ENCODE assay signal across 9 mouse cellular contexts in the genomic region with DNA sequence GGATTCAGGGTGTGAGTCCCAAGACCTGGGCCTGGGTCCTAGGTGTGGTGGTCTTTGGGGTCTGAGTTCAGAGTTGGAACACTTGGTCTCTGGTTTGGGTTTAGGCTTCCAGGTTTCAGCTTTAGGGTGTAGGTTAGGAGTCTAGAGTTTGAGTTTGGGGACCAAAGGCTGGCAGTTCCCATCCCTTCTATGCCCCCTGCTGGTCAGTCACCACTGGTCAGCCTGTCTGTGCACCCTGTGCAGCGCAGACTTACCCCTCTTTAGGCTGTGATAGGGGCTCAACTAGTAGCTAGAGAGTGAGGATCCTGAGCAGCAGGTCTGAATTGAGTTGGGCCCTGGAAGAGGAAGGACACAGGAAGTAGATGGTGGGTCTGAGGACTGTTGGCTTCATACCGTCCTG. TPM values are rescaled to one million over a fixed set of nuclear protein-coding genes. Genes with fewer than 3 reads are reported as not detected.
DNase-seq lines count a peak whose midpoint lies in the region; ATAC-seq and TF ChIP-seq lines count a peak whose summit lies in the region.
"Had no signal": no experiment of that assay in that cellular context is flagged by ENCODE, and none has a peak within 500 bp of the region (broad histone marks: within the 10 kb centered on the region; RNA-seq: fewer than 3 reads in every experiment).

No protein-coding gene starts in this region.

- H3K27me3 ChIP-seq in lung, postnatal 0 days (replicated peaks; ENCODE audit: insufficient read depth, low read length): no peaks in the 10 kb centered on the region; the same call in 1 of the 2 replicates

- H3K4me3 ChIP-seq in lung, postnatal 0 days (ENCODE audit: low read depth, low read length): no peak overlapping the region

- H3K4me2 ChIP-seq in lung, postnatal 0 days (replicated peaks; ENCODE audit: low read depth, low read length): no peak overlapping the region

- 44% methylated on average over 2 of the region's 2 CpGs for WGBS in lung, postnatal 0 days

- ATAC-seq in lung, postnatal 0 days: peak; percentile 54; the same call in 1 of the 2 replicates

- TF ChIP-seq CTCF in lung, postnatal 0 days (IDR thresholded peaks at IDR 0.05): peak; percentile 84

- H3K4me1 ChIP-seq in lung, postnatal 0 days (ENCODE audit: insufficient read depth, low read depth, low read length): no peaks in the 10 kb centered on the region

- H3K9ac ChIP-seq in lung, postnatal 0 days (replicated peaks; ENCODE audit: low read depth): no peak overlapping the region

- TF ChIP-seq EP300 in lung, postnatal 0 days (IDR thresholded peaks at IDR 0.05): no peak

- H3K36me3 ChIP-seq in lung, postnatal 0 days (ENCODE audit: insufficient read depth, low read length): no peaks in the 10 kb centered on the region

- H3K27ac ChIP-seq in lung, postnatal 0 days (ENCODE audit: low read length): no peak overlapping the region
- H3K27ac ChIP-seq: macrophage had no signal

- H3K9me3 ChIP-seq in lung, postnatal 0 days (ENCODE audit: low read length): no peaks in the 10 kb centered on the region

- peak; percentile 49 to 84 for DNase-seq in adrenal gland, adult (ENCODE audit: inconsistent age in 2 of 2, low spot score in 1 of 2)
- no peak for DNase-seq in adrenal gland, adult 8-10 months
- peak; percentile 27 for DNase-seq in right cerebral cortex, adult 18-20 months
- DNase-seq in right cerebral cortex, postnatal 25 days: no peak
- DNase-seq in gastrocnemius, postnatal 10 days: peak; percentile 60
- DNase-seq in kidney, postnatal 25 days: peak; percentile 83 to 88
- peak; percentile 55 for DNase-seq in lung, postnatal 0 days (ENCODE audit: low spot score)
- DNase-seq in testis, postnatal 10 days (ENCODE audit: low spot score): peak; percentile 74

RNA-seq across cellular contexts. Expression of gene Pth1r, which starts 12.3 kb away (rescaled TPM):
- 10 to 100 TPM in 1 of 4 experiments, 1 to 10 TPM in 3; 7.2 to 12.3 (median 9.3) TPM for total RNA-seq in adrenal gland, adult 8-10 months (2022)
- total RNA-seq in gastrocnemius, postnatal 10 days (2021): 10 to 100 TPM in 1 of 2 experiments, 1 to 10 TPM in 1; 4.1 to 11.8 TPM
- 19.4 and 24.4 TPM in 2 replicates for polyA plus RNA-seq in lung, postnatal 0 days (2015; fragmentation: Nextera tagmentation; extraction: Ambion mirVana)

RNA-seq across cellular contexts. Expression of gene Myl3, which starts 17.6 kb away (rescaled TPM):
- under 1 TPM in 2 of 4 experiments, not detected in 2; 0.26 to 0.40 TPM for total RNA-seq in adrenal gland, adult 8-10 months (2022)
- total RNA-seq in gastrocnemius, postnatal 10 days (2021): 100 to 1,000 TPM; 260 to 321 TPM
- polyA plus RNA-seq in lung, postnatal 0 days (2015; fragmentation: Nextera tagmentation; extraction: Ambion mirVana): 10.4 and 13.8 TPM in 2 replicates
- polyA plus RNA-seq: macrophage had no signal

RNA-seq across cellular contexts. Expression of gene Prss42, which starts 38.7 kb away (rescaled TPM):
- not detected for total RNA-seq in adrenal gland, adult 8-10 months (2022)
- total RNA-seq in gastrocnemius, postnatal 10 days (2021): not detected
- not detected in 2 replicates for polyA plus RNA-seq in lung, postnatal 0 days (2015; fragmentation: Nextera tagmentation; extraction: Ambion mirVana)
- polyA plus RNA-seq: macrophage had no signal

RNA-seq across cellular contexts. Expression of gene Prss44, which starts 54.5 kb away (rescaled TPM):
- not detected for total RNA-seq in adrenal gland, adult 8-10 months (2022)
- not detected for total RNA-seq in gastrocnemius, postnatal 10 days (2021)
- polyA plus RNA-seq in lung, postnatal 0 days (2015; fragmentation: Nextera tagmentation; extraction: Ambion mirVana): not detected in 2 replicates
- polyA plus RNA-seq: macrophage had no signal

Comparison
In these comparisons a context has a peak if more than half of its experiments do, and no peak if none do; other contexts are left out.
1. DNase-seq: peak in adrenal gland, adult (2 of 2), right cerebral cortex, adult 18-20 months (single experiment), gastrocnemius, postnatal 10 days (single experiment), kidney, postnatal 25 days (2 of 2), lung, postnatal 0 days (single experiment) and testis, postnatal 10 days (single experiment); none in adrenal gland, adult 8-10 months (single experiment) and right cerebral cortex, postnatal 25 days (single experiment).
2. RNA of gene Myl3, which starts 17.6 kb away (total RNA-seq): 260 to 321 TPM in gastrocnemius, postnatal 10 days; 0.26 to 0.40 TPM in adrenal gland, adult 8-10 months; every median in the first group is over 100 times any median in the second.